Mouse (Mus musculus) stomach, postnatal 0 days (tissue): ENCODE measurements around the gene Nhs.

Source experiments
- CTCF ChIP-seq: IDR thresholded peaks from 2 replicates; pipeline ENCODE4 v1.5.1; 2016; ENCODE audit warnings: antibody characterized with exemption, low read depth, mild to moderate bottlenecking, moderate library complexity
- EP300 ChIP-seq: optimal IDR thresholded peaks from 2 replicates; pipeline ENCODE3; 2016; ENCODE audit warnings: antibody characterized with exemption

DNA sequence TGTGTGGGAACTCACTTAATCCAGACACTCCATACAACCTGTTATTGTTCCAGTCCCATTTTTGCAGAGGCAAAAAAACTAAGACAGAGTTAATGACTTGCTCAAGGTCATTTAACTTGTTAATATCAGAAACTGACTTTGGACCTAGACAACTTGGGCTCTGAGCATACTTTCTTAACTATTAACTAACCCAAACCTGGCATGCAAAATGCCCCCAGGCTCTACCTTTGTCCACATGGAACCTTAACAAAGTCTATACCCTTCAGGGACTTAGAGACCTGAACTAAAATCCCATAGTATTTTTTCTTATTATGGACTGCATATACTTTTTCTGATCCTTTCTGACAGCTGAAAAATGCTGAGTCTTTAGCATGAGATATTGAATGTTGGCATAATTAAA is 179.6 kb downstream of the Nhs start:
- TF ChIP-seq CTCF (no peak), EP300 (no peak)
